Mouse (Mus musculus) urinary bladder, adult 18-20 months (tissue): ENCODE measurements around the gene Gm20441.
A peak's percentile ranks its signal among the peaks of the same experiment; 100 is the strongest.
"Not testable (repeated sequence)": the region's sequence is repeated elsewhere in the genome, so short reads cannot be mapped to it uniquely, and the experiment has no call there.

Experiments
- DNase-seq, 2 experiments: peaks; one replicate each; pipeline ENCODE4 v3.0.0; 2022; ENCODE audit warnings: low spot score in 2 of 2, mixed read lengths in 2 of 2

Gm20441 gene

DNA sequence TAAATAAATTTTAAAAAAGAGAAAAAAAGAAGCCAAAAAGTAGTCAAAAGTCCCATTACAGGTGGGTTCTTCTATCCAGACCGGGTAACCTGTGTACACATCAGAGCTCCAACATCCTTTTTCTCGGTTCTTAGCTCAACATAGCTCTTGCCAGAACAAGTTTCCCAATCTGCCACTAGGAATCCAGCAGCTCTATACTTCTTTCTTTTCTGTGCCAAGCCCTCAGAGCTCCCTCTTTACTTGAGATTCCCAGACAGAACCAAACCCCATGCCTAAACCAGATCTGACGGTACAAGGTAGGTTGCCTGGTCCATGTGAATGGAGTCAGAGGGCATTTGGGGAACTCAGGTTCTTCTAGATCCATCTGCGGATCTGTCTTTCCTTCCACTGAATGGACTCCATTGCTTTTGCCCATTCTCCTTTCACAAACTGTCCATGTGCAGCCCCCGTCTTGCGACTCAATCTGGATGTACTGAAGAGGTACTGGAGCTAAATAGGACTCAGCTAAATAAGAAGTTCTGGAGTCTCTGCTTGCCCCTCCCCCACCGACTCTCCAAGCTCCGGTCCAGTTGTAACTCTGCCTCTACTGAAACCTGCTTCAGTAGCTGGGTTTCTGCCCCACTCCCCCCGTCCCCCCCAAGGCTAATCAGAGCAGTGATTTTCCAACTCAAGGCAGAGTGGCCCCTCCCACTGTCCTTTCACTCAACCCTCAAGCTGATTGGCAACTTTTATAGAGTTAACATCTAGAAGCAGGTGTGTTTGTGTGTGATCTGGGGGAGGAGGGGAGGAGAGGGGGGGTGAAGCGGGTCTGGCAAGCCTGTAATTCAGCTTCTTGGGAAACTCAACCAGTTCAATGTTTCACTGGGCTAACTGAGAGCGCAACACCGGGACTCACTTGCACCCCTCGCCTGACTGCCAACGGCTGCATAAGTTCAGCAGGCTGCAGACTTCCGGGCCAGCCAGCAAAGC is 1.3 kb downstream of the Gm20441 start:
- peak; percentile 28 to 48 for DNase-seq

DNA sequence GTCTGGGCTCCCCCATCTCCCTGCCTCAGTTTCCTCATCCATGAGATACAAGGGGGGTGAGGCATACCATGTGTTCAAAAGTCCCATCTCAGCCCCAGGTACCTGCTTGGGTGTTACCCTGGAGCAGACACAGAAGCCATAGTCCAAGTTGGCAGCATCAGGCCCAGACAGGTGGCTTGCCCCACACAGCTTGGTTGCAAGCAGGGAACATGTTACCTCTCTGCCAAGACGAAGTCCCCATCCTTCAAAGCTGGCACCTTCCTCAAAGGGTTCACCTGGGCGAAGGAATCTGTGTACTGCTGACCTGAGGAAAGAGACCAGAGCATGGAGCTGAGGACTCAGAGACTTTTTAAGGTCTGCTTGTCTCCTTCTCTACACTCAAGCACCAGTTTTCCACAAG is 2.9 kb downstream of the Gm20441 start:
- DNase-seq = no peak

DNA sequence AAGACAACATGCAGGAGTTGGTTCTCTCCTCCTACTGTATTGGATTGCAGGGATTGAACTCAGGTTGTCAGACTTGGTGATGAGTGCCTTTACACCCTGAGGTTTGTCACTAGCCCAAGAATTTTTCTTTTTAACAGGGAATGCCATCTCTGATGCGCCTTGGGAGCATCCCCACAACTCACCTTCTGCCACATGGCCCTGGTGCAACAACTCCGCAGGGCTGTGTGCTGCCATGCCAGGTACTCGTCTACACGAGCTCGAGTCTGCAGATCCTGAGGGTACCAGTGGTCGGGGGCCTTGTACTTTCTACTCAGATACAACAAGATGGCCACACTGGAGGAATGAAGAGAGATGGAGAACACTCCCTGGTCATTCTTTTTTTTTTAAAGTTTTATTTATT is 4.2 kb downstream of the Gm20441 start:
- DNase-seq = no peak

DNA sequence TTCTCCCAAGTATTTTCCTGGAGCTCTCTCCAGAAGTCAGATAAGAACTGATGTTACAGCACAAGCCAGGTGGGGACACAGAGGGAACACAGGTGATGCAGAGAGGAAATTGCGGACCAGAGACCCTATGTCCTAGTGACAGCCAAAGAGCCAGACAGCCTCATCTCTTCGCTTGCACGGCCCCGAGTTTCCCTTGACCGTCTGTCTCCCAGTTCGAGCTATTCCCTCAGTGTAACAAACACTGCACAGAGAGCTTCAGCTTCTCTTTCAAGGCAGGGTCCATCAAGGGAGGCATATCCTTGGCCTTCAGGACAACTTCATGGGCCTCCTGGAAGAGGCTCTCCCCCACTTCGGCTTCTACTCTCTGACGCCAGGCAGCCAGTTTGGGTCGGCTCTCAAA is 6.2 kb downstream of the Gm20441 start:
- DNase-seq = no peak

DNA sequence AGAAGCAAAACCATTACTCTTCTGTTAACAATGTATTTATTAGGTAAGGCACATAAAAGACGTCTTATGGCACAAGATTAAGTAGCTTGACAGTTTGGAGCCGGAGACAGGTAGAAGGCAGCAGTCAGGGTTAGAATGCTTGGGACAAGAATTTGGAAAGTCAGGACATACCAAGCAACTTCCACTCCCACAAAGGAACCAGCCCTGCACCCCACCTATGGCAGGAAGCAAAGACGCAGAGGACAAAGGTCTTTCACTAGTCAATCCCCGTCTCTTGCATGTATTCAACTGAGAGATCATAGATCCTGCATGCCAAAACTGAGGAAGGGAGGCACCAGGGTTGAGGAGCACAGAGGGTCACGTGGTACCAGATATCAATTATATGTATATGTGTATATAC is 6.7 kb downstream of the Gm20441 start:
- no peak for DNase-seq

DNA sequence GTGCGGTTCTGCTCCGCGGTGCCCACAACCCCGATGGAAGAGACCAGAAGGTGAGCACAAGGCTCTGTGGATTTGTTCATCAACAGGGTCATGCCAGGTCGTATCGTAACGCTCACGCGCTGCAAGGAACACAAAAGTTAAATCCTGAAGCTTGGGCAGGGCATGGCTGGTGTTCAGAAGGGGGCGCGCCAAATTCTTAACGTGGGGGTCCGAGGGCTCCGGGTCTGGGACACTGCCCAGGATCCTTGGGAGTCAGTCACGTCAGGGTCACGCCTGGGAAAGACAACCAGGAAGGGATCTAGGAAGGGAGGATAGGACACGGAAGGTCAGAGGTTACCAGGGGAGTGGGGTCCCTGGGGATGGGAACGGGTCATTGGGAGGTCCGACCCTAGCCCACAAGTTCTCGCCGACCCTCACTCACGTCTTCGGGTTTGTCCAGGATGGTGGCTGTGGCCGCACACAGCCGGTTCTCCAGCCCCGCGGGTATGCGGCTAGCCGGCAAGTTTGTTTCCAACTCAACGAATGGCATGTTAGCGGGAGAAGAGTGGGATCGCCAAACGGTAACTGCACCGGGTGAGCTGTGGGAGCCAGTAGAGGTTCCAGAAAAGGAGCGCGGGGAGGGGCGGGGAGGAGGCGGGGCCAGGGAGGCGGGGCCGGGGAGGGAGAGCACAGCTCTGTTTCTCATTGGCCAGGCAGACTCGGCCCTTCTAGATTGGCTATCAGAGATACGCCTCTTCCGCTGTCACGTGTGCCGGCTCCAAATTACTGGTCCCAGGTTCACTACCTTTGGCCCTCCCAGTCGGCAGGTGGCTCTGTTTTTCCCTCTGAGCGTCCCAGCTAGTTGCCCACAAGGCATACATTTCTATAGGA is 7.7 kb downstream of the Gm20441 start, which contains the start of gene Ddt:
Ddt (minus strand) TSS at position 620 of the 870 bp plus-strand sequence.
- peak; percentile 54 to 77 for DNase-seq

DNA sequence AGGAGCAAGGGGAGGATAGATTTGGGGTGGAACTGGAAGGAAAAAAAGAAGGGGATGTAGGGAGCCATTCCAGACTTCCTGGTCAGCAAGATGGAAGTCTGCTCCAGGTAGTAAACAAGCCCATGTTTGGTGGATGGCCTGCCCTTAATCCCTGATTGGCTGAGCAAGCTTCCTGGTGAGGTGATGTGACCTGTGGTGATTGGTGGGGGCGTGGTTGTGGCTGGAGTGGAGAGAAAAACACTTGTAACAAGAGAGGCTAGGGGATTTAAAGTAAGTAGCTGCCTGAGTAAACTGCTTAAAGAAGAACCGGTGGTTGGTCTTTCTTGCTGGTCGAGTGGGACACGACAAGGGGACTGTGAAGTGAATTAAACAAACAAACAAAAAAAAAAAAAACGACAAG is 13.0 kb downstream of the Gm20441 start:
- DNase-seq = not testable (repeated sequence)

DNA sequence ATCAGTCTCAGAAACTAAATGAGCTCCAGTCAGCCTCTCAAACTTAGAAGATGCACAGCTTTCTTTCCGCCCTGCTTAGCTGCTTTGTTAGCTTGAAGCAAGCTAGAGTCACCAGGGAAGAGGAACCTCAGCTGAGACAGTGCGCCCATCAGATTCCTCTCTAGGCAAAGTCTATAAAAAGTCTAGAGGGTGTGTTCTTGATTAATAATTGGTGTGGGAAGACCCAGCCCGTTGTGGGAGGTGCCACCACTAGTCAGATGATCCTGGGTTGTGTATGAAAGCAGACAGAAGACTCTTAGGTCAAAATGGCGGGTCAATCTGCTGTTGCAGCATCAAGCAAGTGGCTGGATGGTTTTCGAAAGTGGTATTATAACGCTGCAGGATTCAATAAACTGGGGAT is 13.9 kb downstream of the Gm20441 start:
- DNase-seq = no peak

DNA sequence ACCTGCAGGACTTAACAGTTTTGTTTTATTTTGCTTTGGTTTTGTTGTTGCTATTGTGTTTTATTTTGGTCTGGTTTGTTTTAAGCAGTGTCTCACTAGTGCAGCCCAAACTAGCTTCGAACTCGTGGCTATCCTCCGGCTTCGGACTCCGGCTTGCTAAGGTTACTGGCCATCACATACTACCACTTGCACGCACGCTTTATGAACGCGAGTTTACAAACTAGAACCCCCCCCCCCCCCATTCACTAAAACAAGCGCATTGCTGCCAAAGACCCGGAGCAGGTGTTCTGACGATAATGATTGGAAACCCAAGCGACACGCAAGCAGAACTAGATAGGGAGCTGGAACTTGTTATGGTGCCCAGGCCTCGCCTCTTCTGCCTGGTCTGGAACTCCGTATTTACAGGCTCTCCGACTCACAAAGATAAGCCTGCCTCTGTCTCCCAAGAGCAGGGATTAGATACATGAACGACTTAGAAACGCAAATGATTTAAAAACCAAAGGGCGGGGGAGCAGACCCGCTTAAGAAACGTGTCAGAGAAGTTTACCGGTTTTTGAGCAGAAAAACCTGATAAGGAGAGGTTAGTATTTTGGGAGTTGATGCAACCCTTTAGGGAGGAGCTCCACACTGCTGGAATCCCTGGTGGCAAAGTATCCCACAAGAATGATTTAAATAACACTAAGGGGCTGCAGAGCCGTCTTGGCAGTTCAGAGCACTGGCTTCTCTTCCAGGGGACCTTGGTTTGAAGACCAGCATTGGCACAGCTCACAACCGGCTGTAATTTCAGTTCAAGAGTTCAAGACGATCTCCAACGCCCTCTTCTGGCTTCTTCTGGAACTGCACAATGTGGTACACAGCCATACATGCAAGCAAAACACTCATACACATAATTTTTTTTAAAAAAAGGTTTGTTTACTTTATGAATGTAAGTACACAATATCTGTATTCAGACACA is 16.0 kb downstream of the Gm20441 start:
- no peak for DNase-seq

DNA sequence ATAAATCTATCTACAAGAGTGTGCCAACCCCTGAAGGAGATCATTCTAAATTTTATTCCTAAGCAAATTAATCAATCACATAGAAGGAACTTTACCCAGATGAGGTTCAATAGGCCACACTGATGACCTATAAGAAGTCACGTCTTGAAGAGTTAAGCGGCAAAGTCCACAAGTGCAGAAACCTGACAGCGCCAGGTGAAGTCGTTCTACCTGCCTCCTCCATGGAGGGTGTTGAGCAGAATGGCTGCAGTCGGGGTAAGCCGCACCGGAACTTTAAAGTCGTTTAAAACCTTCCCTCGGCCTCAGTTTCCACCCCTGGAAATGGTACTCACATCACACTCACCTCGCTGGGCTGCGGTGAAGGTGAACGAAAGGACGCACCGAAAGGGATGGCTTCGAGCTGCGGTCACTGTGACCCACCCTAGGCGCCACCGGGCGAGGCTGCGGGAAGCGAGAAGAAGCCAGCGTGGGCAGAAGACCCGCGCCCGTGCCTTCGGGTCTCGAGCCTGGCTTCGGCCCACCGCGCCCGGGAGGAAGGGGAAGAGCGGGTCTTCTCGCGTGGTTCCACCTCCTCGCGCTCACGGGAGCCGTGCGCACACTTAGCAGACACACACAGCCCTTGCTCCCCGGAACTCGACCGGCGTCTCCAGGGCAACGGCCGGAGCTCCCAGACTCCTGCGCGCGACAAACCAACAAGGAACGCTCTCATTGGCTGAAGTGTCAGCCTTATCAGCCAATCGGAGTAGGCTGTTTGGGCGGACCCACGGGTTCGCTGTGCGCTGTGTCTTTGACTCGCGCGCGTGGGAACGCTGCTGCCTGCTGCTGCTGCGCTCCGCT is 16.9 kb downstream of the Gm20441 start, which contains the start of gene Cabin1:
Cabin1 (minus strand) TSS at position 660 of the 837 bp plus-strand sequence.
- peak; percentile 89 to 97 for DNase-seq

DNA sequence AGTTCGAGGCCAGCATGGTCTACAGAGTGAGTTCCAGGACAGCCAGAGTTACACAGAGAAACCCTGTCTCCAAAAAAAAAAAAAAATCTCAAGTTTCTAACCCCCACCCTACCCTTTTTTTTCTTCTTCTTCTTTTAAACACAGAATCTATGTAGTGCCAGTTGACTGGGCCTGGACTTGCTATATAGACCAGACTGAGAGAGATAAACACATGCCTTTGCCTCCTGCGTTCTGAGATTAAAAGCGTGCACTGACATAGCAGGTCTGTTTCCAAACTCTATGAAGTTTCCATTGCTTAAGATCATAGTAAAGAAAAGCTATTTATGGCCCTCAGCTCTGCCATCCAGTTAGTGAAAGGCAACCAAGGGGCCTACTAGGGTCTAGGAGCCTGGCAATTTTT is 18.3 kb downstream of the Gm20441 start:
- no peak for DNase-seq

DNA sequence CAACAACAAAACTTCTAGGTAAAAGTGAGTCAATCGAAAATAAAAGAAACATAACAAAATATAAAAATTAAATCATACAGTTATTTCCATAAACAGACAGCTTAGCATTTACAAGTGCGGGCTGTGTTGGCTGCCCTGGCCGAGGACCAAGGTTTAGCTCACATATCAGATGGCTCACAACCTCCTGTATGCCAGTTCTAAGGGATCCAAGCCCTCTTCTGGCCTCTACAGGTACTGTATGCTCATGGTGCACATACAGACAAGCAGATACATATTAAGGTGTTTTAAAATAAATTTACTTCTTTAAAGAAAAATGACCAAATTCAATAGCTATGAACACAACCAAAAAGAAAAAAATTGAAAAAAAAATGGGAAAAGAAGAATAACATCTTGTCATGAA is 20.4 kb downstream of the Gm20441 start:
- no peak for DNase-seq

DNA sequence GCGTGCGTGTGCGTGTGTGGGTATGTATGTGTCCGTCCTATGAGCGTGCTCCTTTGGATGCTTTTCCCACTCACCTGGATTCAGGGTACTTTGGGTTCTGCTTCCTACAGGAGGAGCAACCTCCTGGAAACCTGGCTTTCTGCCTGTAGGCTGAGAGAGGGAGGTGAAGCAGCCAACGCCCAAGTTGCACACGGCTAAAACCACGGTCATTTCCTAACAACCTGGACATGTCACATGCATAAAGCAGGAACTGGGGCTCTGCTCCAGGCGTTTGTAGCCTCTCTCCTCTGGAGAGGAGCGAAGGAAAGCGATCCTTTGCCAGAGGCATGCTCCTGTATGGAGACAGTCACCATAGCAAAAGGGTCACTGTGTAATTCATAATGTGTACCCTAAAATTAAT is 24.0 kb downstream of the Gm20441 start:
- no peak for DNase-seq

DNA sequence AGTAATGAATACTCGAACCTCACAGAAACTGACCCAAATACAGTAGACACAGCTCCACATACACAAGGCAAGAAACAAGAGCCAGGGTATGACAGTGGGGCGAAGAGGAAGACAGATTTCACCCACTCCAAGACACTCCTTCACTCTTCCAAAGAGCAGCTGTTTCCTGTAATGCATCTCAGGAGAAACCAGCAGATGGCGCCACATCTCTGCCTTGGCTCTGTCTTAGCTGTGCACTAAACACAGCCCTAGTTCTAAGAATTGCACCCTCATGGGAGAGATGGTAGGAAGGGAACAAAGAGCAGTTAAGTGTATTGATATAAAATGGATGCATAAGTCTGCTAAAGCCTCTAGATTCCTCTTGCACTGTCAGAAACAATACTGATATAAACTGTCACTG is 36.7 kb downstream of the Gm20441 start:
- peak; percentile 48 to 69 for DNase-seq

DNA sequence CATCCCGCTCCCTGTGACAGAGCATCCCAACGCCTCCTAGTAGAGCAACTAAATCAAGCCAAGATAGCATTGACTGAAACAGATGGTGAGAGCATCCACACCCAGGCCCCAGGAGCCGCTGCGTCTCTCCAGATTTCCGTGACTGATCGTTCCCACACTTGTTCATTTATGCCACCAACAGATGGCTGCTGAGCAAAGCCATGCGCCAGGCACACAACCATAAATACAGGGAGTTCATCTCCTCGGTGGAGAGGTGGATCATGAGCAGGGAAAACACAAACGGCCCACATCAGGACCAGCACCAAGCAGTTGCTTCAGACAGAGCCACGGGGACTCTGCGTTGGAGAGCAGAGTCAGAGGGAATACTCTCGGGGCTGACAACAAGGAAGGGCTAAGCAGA is 37.4 kb downstream of the Gm20441 start:
- no peak for DNase-seq

DNA sequence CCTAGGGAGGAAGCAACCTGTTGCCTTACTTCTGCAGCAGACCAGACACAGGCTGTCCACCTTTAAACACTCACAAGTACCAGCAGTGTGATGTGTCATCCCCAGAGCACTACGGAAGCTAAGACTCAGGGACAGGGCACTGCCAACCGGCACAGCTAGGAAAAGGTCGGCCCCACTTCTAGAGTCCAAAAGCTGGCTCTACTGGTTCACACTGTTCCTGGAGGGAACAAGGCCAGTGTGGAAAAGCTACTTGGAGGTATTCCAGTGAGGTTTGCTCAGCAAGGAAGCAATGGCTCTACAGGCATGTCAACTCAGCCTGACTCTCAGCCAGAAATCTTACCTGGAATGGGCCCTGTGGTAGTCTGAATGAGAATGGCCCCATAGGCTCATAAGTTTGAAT is 39.9 kb downstream of the Gm20441 start:
- no peak for DNase-seq

DNA sequence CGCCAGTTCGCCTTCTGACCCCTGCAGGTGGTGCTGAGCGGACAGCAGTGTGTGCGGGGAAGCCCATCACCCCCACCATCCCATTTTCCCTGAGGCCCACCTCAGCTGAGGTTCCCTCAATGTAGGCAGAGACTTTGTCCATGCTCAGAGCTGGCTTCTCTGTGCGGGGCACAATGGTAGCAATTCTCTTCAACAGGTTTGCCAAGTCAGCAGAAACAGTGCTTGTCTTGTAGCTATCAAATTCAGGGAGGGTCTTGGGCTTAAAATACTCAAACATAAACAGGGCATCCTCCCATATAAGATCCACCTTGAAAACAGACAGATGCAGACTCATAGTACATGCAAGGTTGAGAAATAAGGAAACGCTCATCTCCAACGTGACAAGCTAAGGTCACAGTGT is 55.3 kb downstream of the Gm20441 start:
- DNase-seq = no peak
